Comparison of ENCODE assay signal across 12 mouse cellular contexts in the genomic region with DNA sequence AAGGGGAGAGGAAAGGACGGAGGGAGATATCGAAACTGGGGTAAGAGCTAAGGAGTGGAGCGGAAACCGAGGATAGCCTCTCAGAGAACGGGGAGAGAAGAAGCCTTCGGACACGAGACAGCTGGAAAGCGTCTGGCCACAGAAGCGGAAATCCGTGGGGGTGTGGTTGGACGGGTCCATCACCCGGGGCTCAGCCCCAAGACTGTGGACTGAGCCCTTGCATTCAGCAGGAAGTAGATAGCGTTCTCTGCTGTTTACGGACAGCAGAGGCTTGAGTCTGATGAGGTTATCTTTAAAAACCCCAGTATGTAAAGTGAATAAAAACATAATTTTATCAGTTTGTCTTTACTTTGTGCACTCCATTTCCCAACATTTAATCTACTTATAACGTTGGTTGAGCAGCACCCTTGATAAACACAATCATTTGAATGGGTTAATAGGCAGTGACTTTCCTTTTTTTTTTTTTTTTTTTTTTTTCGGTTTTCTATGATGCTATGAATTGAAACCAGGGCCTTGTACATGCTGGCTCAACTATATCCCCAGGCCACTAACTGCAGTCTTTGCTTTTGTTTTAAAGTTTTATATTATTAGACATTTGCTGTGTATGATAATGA. TPM values are rescaled to one million over a fixed set of nuclear protein-coding genes. Genes with fewer than 3 reads are reported as not detected.
DNase-seq lines count a peak whose midpoint lies in the region; ATAC-seq and TF ChIP-seq lines count a peak whose summit lies in the region.
"Had no signal": no experiment of that assay in that cellular context is flagged by ENCODE, and none has a peak within 500 bp of the region (broad histone marks: within the 10 kb centered on the region; RNA-seq: fewer than 3 reads in every experiment).

No protein-coding gene starts in this region.

- peak overlapping the region; percentile 29; the same call in 1 of the 2 replicates for H3K4me2 ChIP-seq in kidney, postnatal 0 days (ENCODE audit: low read length)
- H3K4me2 ChIP-seq in kidney, embryonic 14.5 days (replicated peaks; ENCODE audit: low read depth, low read length) = no peak overlapping the region
- H3K4me2 ChIP-seq: forebrain, embryonic 12.5 days had no signal

- H3K9ac ChIP-seq in kidney, postnatal 0 days (ENCODE audit: low read depth, low read length) = no peak overlapping the region
- H3K9ac ChIP-seq in kidney, embryonic 14.5 days (ENCODE audit: low read depth, low read length) = no peak overlapping the region
- H3K9ac ChIP-seq: forebrain, embryonic 12.5 days had no signal

- WGBS in kidney, postnatal 0 days = 54% methylated on average over 16 of the region's 16 CpGs
- WGBS in kidney, embryonic 14.5 days = 65% methylated on average over 16 of the region's 16 CpGs

- no peaks in the 10 kb centered on the region for H3K27me3 ChIP-seq in kidney, postnatal 0 days (ENCODE audit: insufficient read depth, low read length)
- H3K27me3 ChIP-seq in kidney, embryonic 14.5 days (ENCODE audit: control insufficient read depth, insufficient read depth, low read length) = no peaks in the 10 kb centered on the region
- H3K27me3 ChIP-seq: forebrain, embryonic 12.5 days had no signal

- no peaks in the 10 kb centered on the region for H3K9me3 ChIP-seq in kidney, postnatal 0 days (replicated peaks; ENCODE audit: low read length)
- H3K9me3 ChIP-seq in kidney, embryonic 14.5 days (ENCODE audit: control insufficient read depth, low read length) = peaks cover 2% of the 10 kb centered on the region; the same call in 1 of the 2 replicates
- H3K9me3 ChIP-seq: forebrain, embryonic 12.5 days had no signal

- H3K4me3 ChIP-seq in kidney, postnatal 0 days (replicated peaks; ENCODE audit: low read depth, low read length) = no peak overlapping the region
- no peak overlapping the region for H3K4me3 ChIP-seq in kidney, embryonic 14.5 days (ENCODE audit: low read length)
- H3K4me3 ChIP-seq: forebrain, embryonic 12.5 days had no signal

- H3K27ac ChIP-seq in kidney, postnatal 0 days = no peak overlapping the region
- no peak overlapping the region for H3K27ac ChIP-seq in kidney, embryonic 14.5 days (ENCODE audit: low read depth, low read length)
- H3K27ac ChIP-seq: forebrain, embryonic 12.5 days had no signal

- no peaks in the 10 kb centered on the region for H3K36me3 ChIP-seq in kidney, postnatal 0 days (ENCODE audit: insufficient read depth, low read length)
- H3K36me3 ChIP-seq in kidney, embryonic 14.5 days (ENCODE audit: control insufficient read depth, insufficient read depth, low read length) = no peaks in the 10 kb centered on the region
- H3K36me3 ChIP-seq: forebrain, embryonic 12.5 days had no signal

- peak; percentile 10; the same call in 1 of the 2 replicates for TF ChIP-seq CTCF in kidney, postnatal 0 days (IDR thresholded peaks at IDR 0.05; ENCODE audit: low read depth)

- no peaks in the 10 kb centered on the region for H3K4me1 ChIP-seq in kidney, postnatal 0 days (replicated peaks; ENCODE audit: insufficient read depth, low read length)
- H3K4me1 ChIP-seq in kidney, embryonic 14.5 days (ENCODE audit: control insufficient read depth, insufficient read depth, low read length) = no peaks in the 10 kb centered on the region
- H3K4me1 ChIP-seq: forebrain, embryonic 12.5 days had no signal

- no peak for ATAC-seq in kidney, postnatal 0 days (replicated peaks; ENCODE audit: low FRiP score, low read depth)
- no peak for ATAC-seq in kidney, embryonic 14.5 days (ENCODE audit: low FRiP score, low TSS enrichment)
- no peak for ATAC-seq in activated CD4-positive, CD25-positive, alpha-beta regulatory T cell, adult 4 months
- ATAC-seq: CD4-positive, CD25-positive, alpha-beta regulatory T cell, adult 4 months had no signal

- DNase-seq in kidney, postnatal 0 days (ENCODE audit: low spot score) = peak; percentile 70
- peak; percentile 58 for DNase-seq in heart, adult 9 months (ENCODE audit: low spot score in 2 of 2)
- peak; percentile 55 for DNase-seq in liver
- DNase-seq in lung, postnatal 36 days = peak; percentile 37
- no peak for DNase-seq in cerebellum, adult 11-12 months
- no peak for DNase-seq in layer of hippocampus, postnatal 14 days (ENCODE audit: low spot score in 2 of 2)
- DNase-seq: layer of hippocampus, postnatal 36 days; right cerebral cortex, postnatal 4 days had no signal

RNA-seq across cellular contexts. Expression of a gene that starts 7.6 kb away (rescaled TPM):
- 80.9 and 88.8 TPM in 2 replicates for polyA plus RNA-seq in kidney, postnatal 0 days (2015; fragmentation: Nextera tagmentation; extraction: Ambion mirVana)
- polyA plus RNA-seq in kidney, embryonic 14.5 days (2014; fragmentation: Nextera tagmentation; extraction: Ambion mirVana) = 76.3 and 96.4 TPM in 2 replicates
- polyA plus RNA-seq in activated CD4-positive, CD25-positive, alpha-beta regulatory T cell, adult 4 months (2017; shearing (Covaris generic)) = 10 to 100 TPM; 85.6 to 89.5 TPM
- total RNA-seq in layer of hippocampus, postnatal 14 days (2021) = 100 to 1,000 TPM; 143 to 146 TPM

Comparison
In these comparisons a context has a peak if more than half of its experiments do, and no peak if none do; other contexts are left out.
1. DNase-seq: peak in kidney, postnatal 0 days (single experiment), heart, adult 9 months (2 of 2), liver (single experiment) and lung, postnatal 36 days (single experiment); none in cerebellum, adult 11-12 months (single experiment) and layer of hippocampus, postnatal 14 days (0 of 2).